Mouse (Mus musculus): Measurements from ENCODE around the gene Ep300. TPM values are rescaled to one million over a fixed set of nuclear protein-coding genes. Genes with fewer than 3 reads are reported as not detected.

Ep300 gene
- polyA plus RNA-seq, 1 experiment from 2014 or later = 11.5 TPM

Small RNAs within 50 kb of the gene (microRNA-seq; reads per million reads assigned to microRNA genes)
- not detected for gene Gm23880

Other genes starting within 250 kb of the Ep300 start
- gene Slc25a17, start 224.5 kb upstream of the Ep300 start, polyA plus RNA-seq (2015; fragmentation: Nextera tagmentation; extraction: Ambion mirVana) = 56.3 and 61.8 TPM in 2 replicates
- 104 and 121 TPM in 2 replicates for gene St13, start 185.3 kb upstream of the Ep300 start, polyA plus RNA-seq (2015; fragmentation: Nextera tagmentation; extraction: Ambion mirVana)
- 10.7 and 11.2 TPM in 2 replicates for gene Xpnpep3, start 185.2 kb upstream of the Ep300 start, polyA plus RNA-seq (2015; fragmentation: Nextera tagmentation; extraction: Ambion mirVana)
- 1.2 and 1.7 TPM in 2 replicates for gene Dnajb7, start 177.1 kb upstream of the Ep300 start, polyA plus RNA-seq (2015; fragmentation: Nextera tagmentation; extraction: Ambion mirVana)
- 344 TPM in 2 replicates for gene Rbx1, start 119.1 kb upstream of the Ep300 start, polyA plus RNA-seq (2015; fragmentation: Nextera tagmentation; extraction: Ambion mirVana)
- 16.9 and 17.4 TPM in 2 replicates for gene L3mbtl2, start 78.5 kb downstream of the Ep300 start, polyA plus RNA-seq (2015; fragmentation: Nextera tagmentation; extraction: Ambion mirVana)
- 1.2 and 1.7 TPM in 2 replicates for gene Chadl, start 111.9 kb downstream of the Ep300 start, polyA plus RNA-seq (2015; fragmentation: Nextera tagmentation; extraction: Ambion mirVana)
- 18.0 and 19.2 TPM in 2 replicates for gene Zc3h7b, start 159.7 kb downstream of the Ep300 start, polyA plus RNA-seq (2015; fragmentation: Nextera tagmentation; extraction: Ambion mirVana)
- gene Rangap1, start 160.2 kb downstream of the Ep300 start, polyA plus RNA-seq (2015; fragmentation: Nextera tagmentation; extraction: Ambion mirVana) = 75.9 and 83.6 TPM in 2 replicates
- 23.2 and 25.1 TPM in 2 replicates for gene Tef, start 217.1 kb downstream of the Ep300 start, polyA plus RNA-seq (2015; fragmentation: Nextera tagmentation; extraction: Ambion mirVana)